Mouse (Mus musculus): ENCODE results near the gene Fastkd5.

GRCm38 (mm10) chr2:130629839-130630203, at the start of gene Fastkd5, which contains the start of gene Ubox5:
- TF ChIP-seq CTCF (IDR thresholded peaks at IDR 0.05; ENCODE audit: control insufficient read depth, insufficient read depth, insufficient read length) (no peak), MAX (IDR thresholded peaks at IDR 0.05) (peak; percentile 8), MYOG (IDR thresholded peaks at IDR 0.05; ENCODE audit: control insufficient read depth, extremely low read depth, insufficient read length) (no peak)

Data from C2C12 (cell line).